Mouse (Mus musculus) spleen, adult 2 months (tissue): ENCODE measurements around the gene Tcap. TPM values are rescaled to one million over a fixed set of nuclear protein-coding genes. Genes with fewer than 3 reads are reported as not detected.

Source experiments
- DNase-seq, 2 experiments: peaks; one replicate each; pipeline versions ENCODE4 v3.0.0 to v3.0.0-alpha.2; 2012 to 2021; ENCODE audit warnings: low spot score in 2 of 2, low read depth in 1 of 2
- H3K27ac ChIP-seq: fragments of 200-500 bp; 2 replicates; pipeline ENCODE4 v1.5.1; 2012; ENCODE audit warnings: low read length, inconsistent platforms; ENCODE audit not compliant: insufficient read depth
- H3K27me3 ChIP-seq: fragments of 200-500 bp; 2 replicates; pipeline ENCODE4 v1.6.1; 2012; ENCODE audit warnings: mild to moderate bottlenecking, moderate library complexity, low read length, inconsistent platforms; ENCODE audit not compliant: control insufficient read depth, insufficient read depth
- H3K36me3 ChIP-seq: fragments of 200-500 bp; 2 replicates; pipeline ENCODE4 v1.6.1; 2012; ENCODE audit warnings: mild to moderate bottlenecking, low read length, inconsistent platforms; ENCODE audit not compliant: control insufficient read depth, insufficient read depth
- H3K4me1 ChIP-seq: fragments of 200-500 bp; 2 replicates; pipeline ENCODE4 v1.6.1; 2011; ENCODE audit warnings: inconsistent platforms; ENCODE audit not compliant: control insufficient read depth, insufficient read depth, insufficient read length
- H3K4me3 ChIP-seq: fragments of 200-500 bp; 2 replicates; pipeline ENCODE4 v1.5.1; 2011; ENCODE audit warnings: mild to moderate bottlenecking, inconsistent platforms; ENCODE audit not compliant: insufficient read depth, insufficient read length; ENCODE audit errors: extremely low read depth
- CTCF ChIP-seq: fragments of 200-500 bp; IDR thresholded peaks from 2 replicates; pipeline ENCODE4 v1.5.1; 2011; ENCODE audit warnings: mild to moderate bottlenecking, inconsistent platforms; ENCODE audit not compliant: insufficient read depth, insufficient read length, insufficient replicate concordance; ENCODE audit errors: extremely low read depth
- POLR2A ChIP-seq: fragments of 200-500 bp; IDR thresholded peaks from 2 replicates; pipeline ENCODE4 v1.6.1; 2011; ENCODE audit warnings: low read depth, low read length, inconsistent platforms
- WGBS: fragments of 180-500 bp; shearing (Covaris S2); methylation state at CpG from one replicate; pipeline ENCODE4 v1.1.7; 2018; 5-methylcytosine and 5-hydroxymethylcytosine counted together
- polyA plus RNA-seq: library from polyadenylated mRNA; depleted of rRNA; stranded (reverse); fragments of >200 nt; gene quantifications from 2 replicates; pipeline ENCODE4 v1.2.3, GENCODE M21; 2012

Tcap gene
- polyA plus RNA-seq, 1 experiment, result 0.42 TPM

DNA sequence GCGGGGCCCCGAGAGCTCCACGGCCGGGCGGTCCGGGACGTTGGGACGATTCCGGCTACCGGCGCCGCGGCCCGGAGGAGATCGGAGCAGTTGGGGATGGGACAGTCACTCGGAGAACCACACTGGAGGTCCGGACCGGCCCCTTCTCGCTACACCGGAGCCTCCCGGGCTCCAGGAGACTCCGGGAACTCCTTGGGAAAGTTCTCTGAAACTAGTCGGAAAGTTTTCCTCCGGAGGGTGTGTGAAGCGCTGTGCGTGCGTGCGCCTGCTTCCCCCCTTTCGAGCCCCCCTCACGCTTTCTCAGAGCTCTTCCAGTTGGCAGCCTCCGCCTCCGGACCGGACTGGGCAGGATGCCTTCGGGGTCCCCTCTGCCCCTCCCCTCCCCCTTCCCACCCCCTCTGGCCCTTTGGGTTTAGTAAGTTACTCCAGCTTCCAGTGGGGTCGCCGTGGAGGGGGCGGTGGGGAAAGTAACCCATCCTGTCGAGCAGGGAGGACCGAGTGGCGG lies 29.2 kb downstream of the Tcap start:
- Histone ChIP-seq H3K27ac (no peak overlapping the region; the same call in 1 of the 2 replicates), H3K27me3 (peaks cover 17% of the 10 kb centered on the region), H3K4me1 (peaks cover 6% of the 10 kb centered on the region; the same call in 1 of the 2 replicates), H3K4me3 (peak overlapping the region; percentile 49), H3K36me3 (no peaks in the 10 kb centered on the region)
- no peak for DNase-seq
- TF ChIP-seq POLR2A, result no peak
- no peak for TF ChIP-seq CTCF
- WGBS, result 2% methylated on average over 38 of the region's 40 CpGs

DNA sequence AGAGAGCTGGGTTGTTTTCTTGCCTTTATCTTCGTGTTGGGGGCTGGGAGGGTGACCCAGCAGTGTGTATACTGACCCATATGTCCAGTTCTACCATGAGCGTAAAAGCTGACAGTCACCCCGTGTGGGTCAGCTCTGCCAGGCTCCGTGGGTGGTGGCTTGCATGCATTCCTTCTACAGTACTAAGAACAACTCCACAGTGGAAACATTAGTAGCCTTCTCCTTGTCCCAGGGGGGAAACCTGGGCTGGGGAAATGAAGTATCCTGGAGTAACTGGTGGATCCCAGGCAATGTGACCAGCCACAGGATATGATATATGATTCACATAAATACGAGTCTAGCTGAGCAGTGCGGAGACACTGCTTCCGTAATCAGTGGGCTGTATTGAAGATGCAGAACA lies 30.1 kb downstream of the Tcap start:
- H3K27ac ChIP-seq, result no peak overlapping the region

GRCm38 (mm10) chr11:98414162-98414561 lies 30.6 kb downstream of the Tcap start:
- DNase-seq, result no peak
- no peak overlapping the region for H3K4me3 ChIP-seq
- peaks cover 17% of the 10 kb centered on the region for H3K27me3 ChIP-seq
- H3K27ac ChIP-seq, result no peak overlapping the region
- no peaks in the 10 kb centered on the region for H3K36me3 ChIP-seq
- H3K4me1 ChIP-seq, result peaks cover 6% of the 10 kb centered on the region; the same call in 1 of the 2 replicates
- TF ChIP-seq CTCF (no peak), POLR2A (no peak)
- 42% methylated on average over 2 of the region's 2 CpGs for WGBS

More for the DNA sequence above, 30.1 kb downstream of the Tcap start:
- Histone ChIP-seq H3K27me3 (peaks cover 17% of the 10 kb centered on the region), H3K36me3 (no peaks in the 10 kb centered on the region), H3K4me3 (no peak overlapping the region), H3K4me1 (peaks cover 6% of the 10 kb centered on the region; the same call in 1 of the 2 replicates)
- 43% methylated on average over 7 of the region's 7 CpGs for WGBS
- DNase-seq, result no peak
- TF ChIP-seq POLR2A, result no peak
- no peak for TF ChIP-seq CTCF

DNA sequence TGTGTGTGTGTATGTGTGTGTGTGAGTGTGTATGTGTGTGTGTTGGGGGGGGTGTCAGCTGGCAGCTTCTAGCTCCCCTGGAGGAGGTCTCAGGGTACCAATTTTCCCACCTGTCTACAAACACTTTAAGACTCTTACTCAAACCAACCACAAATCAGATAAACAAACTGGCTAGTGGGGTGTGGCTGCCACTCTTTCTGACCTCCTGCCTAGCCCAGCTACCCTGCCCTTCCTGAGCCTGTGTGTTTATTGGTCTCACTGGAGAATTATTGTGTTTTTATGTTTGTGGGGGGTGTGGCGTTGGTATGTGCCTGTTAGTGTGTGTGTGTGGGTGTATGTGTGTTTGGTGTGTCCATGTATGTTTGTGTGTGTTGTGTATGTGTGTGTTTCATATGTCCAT lies 33.5 kb downstream of the Tcap start:
- no peak for DNase-seq

DNA sequence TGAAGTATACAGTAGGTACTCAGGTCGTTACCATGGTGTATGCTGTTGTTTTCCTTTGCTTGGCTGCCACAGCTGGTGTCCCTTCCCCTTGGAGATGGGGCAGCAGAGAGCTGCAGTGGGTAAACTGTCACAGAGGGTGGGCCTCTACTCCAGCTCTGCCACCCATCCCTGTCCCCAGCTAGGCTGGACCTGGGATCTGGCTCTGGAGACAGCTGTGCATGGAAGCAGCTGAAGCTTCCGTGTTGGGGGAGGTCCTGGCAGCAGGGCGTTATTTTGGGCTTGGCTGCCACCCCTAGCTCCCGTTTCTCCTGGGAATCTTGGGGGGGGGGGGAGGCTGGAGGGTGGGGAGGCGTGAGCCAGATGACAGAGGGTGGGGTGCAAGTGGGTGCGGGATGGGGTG lies 34.7 kb downstream of the Tcap start:
- WGBS, result 56% methylated on average over 4 of the region's 6 CpGs
- no peak overlapping the region for H3K4me3 ChIP-seq
- no peak for TF ChIP-seq POLR2A
- TF ChIP-seq CTCF, result no peak
- 0 out of 2 replicates have a peak, but pooled peaks cover 3% of the 10 kb centered on the region for H3K27me3 ChIP-seq
- no peak for DNase-seq
- no peaks in the 10 kb centered on the region for H3K4me1 ChIP-seq
- no peaks in the 10 kb centered on the region for H3K36me3 ChIP-seq
- H3K27ac ChIP-seq, result no peak overlapping the region

More for the DNA sequence above, 33.5 kb downstream of the Tcap start:
- H3K27ac ChIP-seq, result no peak overlapping the region
- no peaks in the 10 kb centered on the region for H3K36me3 ChIP-seq
- H3K4me1 ChIP-seq, result peaks cover 6% of the 10 kb centered on the region; the same call in 1 of the 2 replicates
- no peak overlapping the region for H3K4me3 ChIP-seq
- peaks cover 14% of the 10 kb centered on the region for H3K27me3 ChIP-seq
- TF ChIP-seq CTCF, result no peak
- 74% methylated on average over 1 of the region's 1 CpGs for WGBS

- H3K27me3 ChIP-seq, result no peaks in the 10 kb centered on the region
- no peaks in the 10 kb centered on the region for H3K4me1 ChIP-seq
- H3K27ac ChIP-seq, result no peak overlapping the region
- no peaks in the 10 kb centered on the region for H3K36me3 ChIP-seq
- DNase-seq, result no peak
- no peak for TF ChIP-seq POLR2A
- TF ChIP-seq CTCF, result no peak
- 76% methylated on average over 10 of the region's 10 CpGs for WGBS
- no peak overlapping the region for H3K4me3 ChIP-seq
These were observed 35.4 kb downstream of the Tcap start for GRCm38 (mm10) chr11:98418939-98419547.

GRCm38 (mm10) chr11:98426592-98426991 lies 43.0 kb downstream of the Tcap start:
- WGBS, result 93% methylated on average over 7 of the region's 7 CpGs
- DNase-seq, result no peak
- no peak overlapping the region for H3K27ac ChIP-seq

More at GRCm38 (mm10) chr11:98426592-98426991, 43.0 kb downstream of the Tcap start:
- TF ChIP-seq POLR2A, result no peak
- H3K27me3 ChIP-seq, result no peaks in the 10 kb centered on the region
- no peaks in the 10 kb centered on the region for H3K4me1 ChIP-seq
- no peaks in the 10 kb centered on the region for H3K36me3 ChIP-seq
- H3K4me3 ChIP-seq, result no peak overlapping the region
